Mouse (Mus musculus) forebrain, embryonic 13.5 days (tissue): ENCODE data around the gene Gemin4. TPM values are rescaled to one million over a fixed set of nuclear protein-coding genes. Genes with fewer than 3 reads are reported as not detected.

ENCODE experiments used
- ATAC-seq: fragments of 200-750 bp; cut with Nextera tagmentation; 2 replicates; pipeline ENCODE4 v1.8.0; 2017
- H3K27ac ChIP-seq: fragments of 300-500 bp; sonication (generic); 2 replicates; pipeline ENCODE4 v1.5.1; 2015; ENCODE audit warnings: inconsistent platforms, mild to moderate bottlenecking, moderate library complexity
- H3K27me3 ChIP-seq: fragments of 300-500 bp; sonication (generic); 2 replicates; pipeline ENCODE4 v1.6.1; 2015; ENCODE audit warnings: mild to moderate bottlenecking, inconsistent platforms
- H3K36me3 ChIP-seq: fragments of 300-500 bp; sonication (generic); 2 replicates; pipeline ENCODE4 v1.6.1; 2015; ENCODE audit warnings: mild to moderate bottlenecking, inconsistent platforms; ENCODE audit not compliant: poor library complexity, severe bottlenecking
- H3K4me1 ChIP-seq: fragments of 300-500 bp; sonication (generic); 2 replicates; pipeline ENCODE4 v1.6.1; 2015; ENCODE audit warnings: inconsistent platforms
- H3K4me2 ChIP-seq: fragments of 300-500 bp; sonication (generic); 2 replicates; pipeline ENCODE4 v1.6.1; 2015; ENCODE audit warnings: inconsistent platforms, mild to moderate bottlenecking, moderate library complexity
- H3K4me3 ChIP-seq: fragments of 300-500 bp; sonication (generic); 2 replicates; pipeline ENCODE4 v1.5.1; 2015; ENCODE audit warnings: mild to moderate bottlenecking, inconsistent platforms
- H3K9ac ChIP-seq: fragments of 300-500 bp; sonication (generic); 2 replicates; pipeline ENCODE4 v1.6.1; 2015; ENCODE audit warnings: mild to moderate bottlenecking, inconsistent platforms
- H3K9me3 ChIP-seq: fragments of 300-500 bp; sonication (generic); replicated peaks from 2 replicates; pipeline ENCODE4 v1.6.1; 2016; ENCODE audit warnings: inconsistent platforms
- WGBS: fragments of 180-500 bp; shearing (Covaris S2); methylation state at CpG from one replicate; pipeline ENCODE4 v1.1.7; 2015; 5-methylcytosine and 5-hydroxymethylcytosine counted together
- polyA plus RNA-seq: library from polyadenylated mRNA; unstranded; fragments of >200 nt; fragmentation: Nextera tagmentation; extraction: Ambion mirVana; gene quantifications from 2 replicates; pipeline ENCODE4 v1.2.1, GENCODE M21; 2015

Gene Gemin4
- polyA plus RNA-seq, 1 experiment from 2014 or later, result 18.3 TPM

GRCm38 (mm10) chr11:76247239-76247638 is 29.8 kb upstream of the Gemin4 start:
- ATAC-seq, result no peak
- Histone ChIP-seq H3K4me3 (no peak overlapping the region), H3K4me2 (no peak overlapping the region), H3K36me3 (peaks cover 32% of the 10 kb centered on the region), H3K9ac (no peak overlapping the region), H3K4me1 (peaks cover 25% of the 10 kb centered on the region), H3K9me3 (no peaks in the 10 kb centered on the region), H3K27me3 (no peaks in the 10 kb centered on the region), H3K27ac (no peak overlapping the region)
- WGBS, result 47% methylated on average over 2 of the region's 2 CpGs

- no peaks in the 10 kb centered on the region for H3K9me3 ChIP-seq
- H3K4me3 ChIP-seq, result no peak overlapping the region
- H3K27ac ChIP-seq, result no peak overlapping the region
- no peaks in the 10 kb centered on the region for H3K27me3 ChIP-seq
- H3K9ac ChIP-seq, result no peak overlapping the region
- no peak overlapping the region for H3K4me2 ChIP-seq
- peaks cover 32% of the 10 kb centered on the region for H3K36me3 ChIP-seq
- no peak for ATAC-seq
- H3K4me1 ChIP-seq, result peaks cover 23% of the 10 kb centered on the region
Measured at GRCm38 (mm10) chr11:76246439-76246838, 29.0 kb upstream of the Gemin4 start.

- WGBS, result 3% methylated on average over 34 of the region's 34 CpGs
Measured at GRCm38 (mm10) chr11:76243811-76244546, 26.5 kb upstream of the Gemin4 start.

GRCm38 (mm10) chr11:76242901-76243810 is 25.7 kb upstream of the Gemin4 start, which contains the start of the genes Mrm3 and Glod4:
Mrm3 (plus strand) TSS chr11:76243715.
Glod4 (minus strand) TSS chr11:76243725.
- peaks cover 23% of the 10 kb centered on the region for H3K4me1 ChIP-seq
- WGBS, result under 1% methylated on average over 61 of the region's 61 CpGs

More at GRCm38 (mm10) chr11:76243811-76244546, 26.5 kb upstream of the Gemin4 start:
- no peak for ATAC-seq
- Histone ChIP-seq H3K4me1 (peaks cover 23% of the 10 kb centered on the region), H3K27me3 (no peaks in the 10 kb centered on the region), H3K4me3 (peak overlapping the region; percentile 82), H3K27ac (no peak overlapping the region), H3K36me3 (peaks cover 24% of the 10 kb centered on the region), H3K4me2 (peak overlapping the region; percentile 76), H3K9me3 (no peaks in the 10 kb centered on the region), H3K9ac (peak overlapping the region; percentile 87)

GRCm38 (mm10) chr11:76239750-76240149 is 22.3 kb upstream of the Gemin4 start:
- H3K4me2 ChIP-seq, result no peak overlapping the region
- H3K27ac ChIP-seq, result no peak overlapping the region
- no peak overlapping the region for H3K4me3 ChIP-seq
- no peak for ATAC-seq
- no peaks in the 10 kb centered on the region for H3K27me3 ChIP-seq
- H3K4me1 ChIP-seq, result peaks cover 19% of the 10 kb centered on the region
- no peak overlapping the region for H3K9ac ChIP-seq
- peaks cover 35% of the 10 kb centered on the region for H3K36me3 ChIP-seq
- no peaks in the 10 kb centered on the region for H3K9me3 ChIP-seq
- 98% methylated on average over 2 of the region's 2 CpGs for WGBS

More at GRCm38 (mm10) chr11:76242901-76243810, 25.7 kb upstream of the Gemin4 start, which contains the start of the genes Mrm3 and Glod4:
- Histone ChIP-seq H3K27ac (peak within 1 kb of the TSS; percentile 78), H3K4me2 (peak within 1 kb of the TSS; percentile 76), H3K4me3 (peak within 1 kb of the TSS; percentile 82), H3K36me3 (peaks cover 20% of the 10 kb centered on the region), H3K9me3 (no peaks in the 10 kb centered on the region), H3K27me3 (no peaks in the 10 kb centered on the region), H3K9ac (peak within 1 kb of the TSS; percentile 87)
- ATAC-seq, result peak; percentile 91

- 87% methylated on average over 3 of the region's 3 CpGs for WGBS
- H3K4me1 ChIP-seq, result no peaks in the 10 kb centered on the region
- no peak overlapping the region for H3K9ac ChIP-seq
- no peak overlapping the region for H3K4me3 ChIP-seq
- no peak overlapping the region for H3K27ac ChIP-seq
- no peak for ATAC-seq
- no peaks in the 10 kb centered on the region for H3K9me3 ChIP-seq
- no peak overlapping the region for H3K4me2 ChIP-seq
- no peaks in the 10 kb centered on the region for H3K27me3 ChIP-seq
- H3K36me3 ChIP-seq, result peaks cover 64% of the 10 kb centered on the region
Measured at GRCm38 (mm10) chr11:76236136-76236535, 18.7 kb upstream of the Gemin4 start.

GRCm38 (mm10) chr11:76225051-76225450 is 7.6 kb upstream of the Gemin4 start:
- peaks cover 44% of the 10 kb centered on the region for H3K36me3 ChIP-seq
- no peaks in the 10 kb centered on the region for H3K9me3 ChIP-seq
- no peak overlapping the region for H3K27ac ChIP-seq
- no peak overlapping the region for H3K4me3 ChIP-seq
- no peak overlapping the region for H3K9ac ChIP-seq
- no peaks in the 10 kb centered on the region for H3K27me3 ChIP-seq
- no peak for ATAC-seq
- H3K4me2 ChIP-seq, result no peak overlapping the region
- H3K4me1 ChIP-seq, result no peaks in the 10 kb centered on the region

- H3K4me1 ChIP-seq, result no peaks in the 10 kb centered on the region
- no peak overlapping the region for H3K27ac ChIP-seq
Measured at GRCm38 (mm10) chr11:76224631-76225030, 7.2 kb upstream of the Gemin4 start.

GRCm38 (mm10) chr11:76216681-76217389 is 629 bp downstream of the Gemin4 start:
- peaks cover 43% of the 10 kb centered on the region for H3K36me3 ChIP-seq
- H3K4me2 ChIP-seq, result peak overlapping the region; percentile 85
- 2% methylated on average over 33 of the region's 33 CpGs for WGBS
- no peaks in the 10 kb centered on the region for H3K9me3 ChIP-seq
- H3K27me3 ChIP-seq, result no peaks in the 10 kb centered on the region
- H3K9ac ChIP-seq, result peak overlapping the region; percentile 93
- peaks cover 14% of the 10 kb centered on the region for H3K4me1 ChIP-seq
- H3K27ac ChIP-seq, result peak overlapping the region; percentile 90
- peak; percentile 44 for ATAC-seq
- peak overlapping the region; percentile 84 for H3K4me3 ChIP-seq

More at GRCm38 (mm10) chr11:76224631-76225030, 7.2 kb upstream of the Gemin4 start:
- no peak overlapping the region for H3K4me3 ChIP-seq
- ATAC-seq, result no peak
- no peaks in the 10 kb centered on the region for H3K27me3 ChIP-seq
- peaks cover 46% of the 10 kb centered on the region for H3K36me3 ChIP-seq
- 95% methylated on average over 5 of the region's 5 CpGs for WGBS
- no peak overlapping the region for H3K4me2 ChIP-seq
- no peaks in the 10 kb centered on the region for H3K9me3 ChIP-seq
- no peak overlapping the region for H3K9ac ChIP-seq

- peaks cover 44% of the 10 kb centered on the region for H3K36me3 ChIP-seq
- peak overlapping the region; percentile 84 for H3K4me3 ChIP-seq
- no peak for ATAC-seq
- H3K9me3 ChIP-seq, result no peaks in the 10 kb centered on the region
- WGBS, result 95% methylated on average over 5 of the region's 5 CpGs
- H3K4me2 ChIP-seq, result peak overlapping the region; percentile 85
- H3K27ac ChIP-seq, result peak overlapping the region; percentile 90; the same call in 1 of the 2 replicates
- peaks cover 14% of the 10 kb centered on the region for H3K4me1 ChIP-seq
- no peaks in the 10 kb centered on the region for H3K27me3 ChIP-seq
- no peak overlapping the region for H3K9ac ChIP-seq
Measured at GRCm38 (mm10) chr11:76216049-76216540, 1.4 kb downstream of the Gemin4 start.

GRCm38 (mm10) chr11:76215011-76215410 is 2.5 kb downstream of the Gemin4 start:
- 97% methylated on average over 2 of the region's 2 CpGs for WGBS
- ATAC-seq, result no peak
- H3K36me3 ChIP-seq, result peaks cover 45% of the 10 kb centered on the region
- no peaks in the 10 kb centered on the region for H3K9me3 ChIP-seq
- no peak overlapping the region for H3K4me3 ChIP-seq
- no peak overlapping the region for H3K27ac ChIP-seq
- H3K9ac ChIP-seq, result no peak overlapping the region
- H3K4me2 ChIP-seq, result no peak overlapping the region
- H3K4me1 ChIP-seq, result peaks cover 14% of the 10 kb centered on the region
- H3K27me3 ChIP-seq, result no peaks in the 10 kb centered on the region
